Mouse (Mus musculus): ENCODE measurements around the gene Wbp1.

DNA sequence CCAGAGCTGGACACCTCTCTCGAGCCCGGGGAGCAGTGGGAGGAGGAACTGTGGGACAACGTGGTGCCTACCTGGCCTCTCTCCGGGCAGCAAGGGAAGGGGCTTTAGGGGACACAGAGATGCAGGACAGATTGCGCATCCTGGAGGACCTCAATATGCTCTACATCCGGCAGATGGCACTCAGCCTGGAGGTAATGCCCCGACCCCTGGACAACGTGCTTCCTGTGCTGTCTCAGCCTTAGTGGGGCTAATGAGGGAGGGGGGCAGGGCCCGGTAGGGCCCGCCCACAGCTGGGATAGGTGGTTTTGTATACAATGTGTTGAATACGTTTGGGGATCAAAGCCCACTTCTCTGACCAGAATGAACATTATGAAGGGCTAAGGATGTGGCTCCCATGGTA lies 16.7 kb upstream of the Wbp1 start:
- TF ChIP-seq HCFC1 (IDR thresholded peaks at IDR 0.05; ENCODE audit: borderline replicate concordance, insufficient read depth, low read length) (no peak), MAFK (IDR thresholded peaks at IDR 0.05; ENCODE audit: insufficient read depth, low read depth, low read length) (no peak)

Data from ES-E14 (cell line).